10 mouse cellular contexts compared by ENCODE assay signal in the genomic region with DNA sequence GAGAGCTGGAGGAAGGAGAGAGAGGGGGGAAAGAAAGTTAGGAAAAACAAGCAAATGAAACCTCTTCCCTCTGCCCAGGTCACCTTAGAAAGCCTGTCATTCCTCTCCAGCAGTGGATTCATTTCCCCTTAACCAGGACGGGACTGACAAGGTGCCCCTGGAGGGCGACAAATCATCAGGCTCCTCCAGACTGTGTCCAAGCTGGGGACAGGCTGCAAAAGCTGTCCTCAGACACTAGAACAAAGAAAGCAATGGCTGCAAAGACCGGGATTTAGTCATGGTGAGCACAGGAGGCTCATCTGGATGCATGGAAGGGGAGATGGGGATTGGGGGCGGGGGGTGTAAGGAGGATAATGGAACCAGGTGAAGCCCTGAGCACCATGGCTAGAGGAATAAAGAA.
DNase-seq lines count a peak whose midpoint lies in the region; ATAC-seq and TF ChIP-seq lines count a peak whose summit lies in the region.
"Had no signal": no experiment of that assay in that cellular context is flagged by ENCODE, and none has a peak within 500 bp of the region (broad histone marks: within the 10 kb centered on the region; RNA-seq: fewer than 3 reads in every experiment).

No protein-coding gene starts in this region.

- intact Hi-C loops in left cerebral cortex, adult 2 months (cut with DNase I): no loop called here
- intact Hi-C loops in left cerebral cortex, postnatal 10 days (cut with DNase I): no loop called here

- H3K4me2 ChIP-seq in forebrain, postnatal 0 days (ENCODE audit: low read depth): no peak overlapping the region
- H3K4me2 ChIP-seq in forebrain, embryonic 13.5 days: no peak overlapping the region
- no peak overlapping the region for H3K4me2 ChIP-seq in neural tube, embryonic 11.5 days (ENCODE audit: low read depth)
- H3K4me2 ChIP-seq: limb, embryonic 15.5 days had no signal

- ATAC-seq in forebrain, postnatal 0 days: peak; percentile 48; the same call in 1 of the 2 replicates
- no peak for ATAC-seq in forebrain, embryonic 13.5 days
- peak; percentile 58 for ATAC-seq in neural tube, embryonic 11.5 days (ENCODE audit: insufficient read depth, low FRiP score, low TSS enrichment)

- no peak overlapping the region for H3K4me3 ChIP-seq in forebrain, postnatal 0 days (ENCODE audit: low read depth, low read length)
- H3K4me3 ChIP-seq in forebrain, embryonic 13.5 days: no peak overlapping the region
- no peak overlapping the region for H3K4me3 ChIP-seq in left cerebral cortex, adult 2 months
- H3K4me3 ChIP-seq in neural tube, embryonic 11.5 days (ENCODE audit: low read depth, low read length): no peak overlapping the region
- H3K4me3 ChIP-seq: forebrain, embryonic 10.5 days; limb, embryonic 15.5 days had no signal

- peak; percentile 14 for DNase-seq in forebrain, postnatal 0 days
- DNase-seq in left cerebral cortex, adult 2 months (ENCODE audit: extremely low spot score in 1 of 2, low spot score in 2 of 2): no peak
- no peak for DNase-seq in left cerebral cortex, postnatal 10 days (ENCODE audit: extremely low spot score in 1 of 2, low spot score in 2 of 2)
- peak; percentile 28 to 55 for DNase-seq in cerebellum, postnatal 25 days
- DNase-seq in neural tube, embryonic 11.5 days (ENCODE audit: low spot score): peak; percentile 42
- no peak for DNase-seq in urinary bladder, postnatal 4 days (ENCODE audit: low spot score in 2 of 2)
- no peak for DNase-seq in liver

- H3K9me3 ChIP-seq in forebrain, postnatal 0 days (ENCODE audit: low read length): no peaks in the 10 kb centered on the region
- 0 out of 2 replicates have a peak, but pooled peaks cover 6% of the 10 kb centered on the region for H3K9me3 ChIP-seq in forebrain, embryonic 13.5 days (replicated peaks)
- peaks cover 6% of the 10 kb centered on the region; the same call in 1 of the 2 replicates for H3K9me3 ChIP-seq in neural tube, embryonic 11.5 days (ENCODE audit: control insufficient read depth, low read length)
- H3K9me3 ChIP-seq: limb, embryonic 15.5 days had no signal

- no peaks in the 10 kb centered on the region for H3K27me3 ChIP-seq in forebrain, postnatal 0 days (ENCODE audit: insufficient read depth, low read length)
- H3K27me3 ChIP-seq in forebrain, embryonic 13.5 days: no peaks in the 10 kb centered on the region
- H3K27me3 ChIP-seq in neural tube, embryonic 11.5 days (ENCODE audit: control insufficient read depth, insufficient read depth, low read length): no peaks in the 10 kb centered on the region
- H3K27me3 ChIP-seq: limb, embryonic 15.5 days had no signal

- H3K9ac ChIP-seq in forebrain, postnatal 0 days: no peak overlapping the region
- no peak overlapping the region for H3K9ac ChIP-seq in forebrain, embryonic 13.5 days
- no peak overlapping the region for H3K9ac ChIP-seq in neural tube, embryonic 11.5 days (ENCODE audit: low read length)
- H3K9ac ChIP-seq: limb, embryonic 15.5 days had no signal

- WGBS in forebrain, postnatal 0 days: 25% methylated on average over 4 of the region's 4 CpGs
- WGBS in forebrain, embryonic 13.5 days: 27% methylated on average over 4 of the region's 4 CpGs
- 34% methylated on average over 4 of the region's 4 CpGs for WGBS in neural tube, embryonic 11.5 days

- no peak overlapping the region for H3K27ac ChIP-seq in forebrain, postnatal 0 days (ENCODE audit: low read depth, low read length)
- H3K27ac ChIP-seq in forebrain, embryonic 13.5 days: no peak overlapping the region
- H3K27ac ChIP-seq in left cerebral cortex, adult 2 months: no peak overlapping the region
- no peak overlapping the region for H3K27ac ChIP-seq in neural tube, embryonic 11.5 days (ENCODE audit: low read depth, low read length)
- H3K27ac ChIP-seq: forebrain, embryonic 10.5 days; limb, embryonic 15.5 days had no signal

- peak; percentile 33 for TF ChIP-seq CTCF in forebrain, postnatal 0 days (IDR thresholded peaks at IDR 0.05; ENCODE audit: low read depth)
- peak; percentile 9; the same call in 1 of the 2 replicates for TF ChIP-seq CTCF in left cerebral cortex, adult 2 months (IDR thresholded peaks at IDR 0.05)

- no peaks in the 10 kb centered on the region for H3K4me1 ChIP-seq in forebrain, postnatal 0 days (ENCODE audit: insufficient read depth)
- H3K4me1 ChIP-seq in forebrain, embryonic 13.5 days: no peaks in the 10 kb centered on the region
- no peaks in the 10 kb centered on the region for H3K4me1 ChIP-seq in neural tube, embryonic 11.5 days (ENCODE audit: control insufficient read depth, insufficient read depth, low read length)
- H3K4me1 ChIP-seq: forebrain, embryonic 10.5 days; limb, embryonic 15.5 days had no signal

- H3K36me3 ChIP-seq in forebrain, postnatal 0 days (ENCODE audit: insufficient read depth): no peaks in the 10 kb centered on the region
- H3K36me3 ChIP-seq in forebrain, embryonic 13.5 days (ENCODE audit: poor library complexity, severe bottlenecking): no peaks in the 10 kb centered on the region
- no peaks in the 10 kb centered on the region for H3K36me3 ChIP-seq in neural tube, embryonic 11.5 days (ENCODE audit: control insufficient read depth, insufficient read depth, low read length)
- H3K36me3 ChIP-seq: forebrain, embryonic 10.5 days; limb, embryonic 15.5 days had no signal

Comparison
In these comparisons a context has a peak if more than half of its experiments do, and no peak if none do; other contexts are left out.
1. DNase-seq: peak in forebrain, postnatal 0 days (single experiment), cerebellum, postnatal 25 days (2 of 2) and neural tube, embryonic 11.5 days (single experiment); none in left cerebral cortex, adult 2 months (0 of 2), left cerebral cortex, postnatal 10 days (0 of 2), urinary bladder, postnatal 4 days (0 of 2) and liver (single experiment).